Mouse (Mus musculus) hindbrain, embryonic 15.5 days (tissue): ENCODE results near the gene Treml4. TPM values are rescaled to one million over a fixed set of nuclear protein-coding genes. Genes with fewer than 3 reads are reported as not detected.

ENCODE experiments used
- ATAC-seq: fragments of 200-750 bp; cut with Nextera tagmentation; 2 replicates; pipeline ENCODE4 v1.8.0; 2017; ENCODE audit warnings: low read depth, moderate number of reproducible peaks, moderate TSS enrichment; ENCODE audit not compliant: low FRiP score
- H3K27ac ChIP-seq: fragments of 300-500 bp; sonication (generic); replicated peaks from 2 replicates; pipeline ENCODE4 v1.5.1; 2015; ENCODE audit warnings: mild to moderate bottlenecking, inconsistent platforms
- H3K27me3 ChIP-seq: fragments of 300-500 bp; sonication (generic); 2 replicates; pipeline ENCODE4 v1.6.1; 2015; ENCODE audit warnings: control low read depth, inconsistent platforms
- H3K36me3 ChIP-seq: fragments of 300-500 bp; sonication (generic); 2 replicates; pipeline ENCODE4 v1.6.1; 2015; ENCODE audit warnings: control low read depth, inconsistent platforms
- H3K4me1 ChIP-seq: fragments of 300-500 bp; sonication (generic); replicated peaks from 2 replicates; pipeline ENCODE4 v1.6.1; 2015; ENCODE audit warnings: control low read depth, inconsistent platforms
- H3K4me2 ChIP-seq: fragments of 300-500 bp; sonication (generic); 2 replicates; pipeline ENCODE4 v1.6.1; 2015; ENCODE audit warnings: moderate library complexity, mild to moderate bottlenecking, inconsistent platforms
- H3K4me3 ChIP-seq: fragments of 300-500 bp; sonication (generic); 2 replicates; pipeline ENCODE4 v1.5.1; 2015; ENCODE audit warnings: mild to moderate bottlenecking, inconsistent platforms
- H3K9ac ChIP-seq: fragments of 300-500 bp; sonication (generic); 2 replicates; pipeline ENCODE4 v1.6.1; 2015; ENCODE audit warnings: inconsistent platforms
- H3K9me3 ChIP-seq: fragments of 300-500 bp; sonication (generic); 2 replicates; pipeline ENCODE4 v1.6.1; 2016; ENCODE audit warnings: control low read depth, inconsistent platforms
- WGBS: fragments of 180-500 bp; shearing (Covaris S2); methylation state at CpG from one replicate; pipeline ENCODE4 v1.1.7; 2015; 5-methylcytosine and 5-hydroxymethylcytosine counted together
- polyA plus RNA-seq: library from polyadenylated mRNA; unstranded; fragments of >200 nt; fragmentation: Nextera tagmentation; extraction: Ambion mirVana; gene quantifications from 2 replicates; pipeline ENCODE4 v1.2.1, GENCODE M21; 2015

The Treml4 gene
- polyA plus RNA-seq, 1 experiment from 2014 or later: 0.30 TPM

DNA sequence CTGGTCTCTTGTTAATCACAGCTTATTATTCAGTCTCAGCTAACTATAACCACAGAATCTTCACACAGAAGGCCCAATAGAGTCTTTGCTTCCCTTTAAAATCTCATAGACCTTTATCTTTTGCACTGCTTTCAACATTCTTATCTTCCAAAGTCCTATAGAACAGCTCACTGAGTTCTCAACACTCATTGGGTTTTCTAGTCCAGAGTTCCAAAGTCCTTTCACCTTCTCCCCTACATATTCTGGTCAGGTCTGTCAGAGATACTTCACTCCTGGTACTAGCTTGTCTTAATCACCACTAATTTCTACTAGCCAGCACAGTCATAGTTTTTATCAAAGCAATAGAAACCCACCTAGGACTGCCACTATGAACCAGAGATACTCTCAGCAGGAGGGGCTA, 7.5 kb upstream of the Treml4 start:
- 0 out of 2 replicates have a peak, but pooled peaks cover 11% of the 10 kb centered on the region for H3K9me3 ChIP-seq
- H3K27ac ChIP-seq: no peak overlapping the region
- H3K4me1 ChIP-seq: no peaks in the 10 kb centered on the region
- ATAC-seq: no peak
- no peak overlapping the region for H3K9ac ChIP-seq
- H3K27me3 ChIP-seq: no peaks in the 10 kb centered on the region
- no peak overlapping the region for H3K4me3 ChIP-seq
- H3K36me3 ChIP-seq: no peaks in the 10 kb centered on the region
- H3K4me2 ChIP-seq: no peak overlapping the region

DNA sequence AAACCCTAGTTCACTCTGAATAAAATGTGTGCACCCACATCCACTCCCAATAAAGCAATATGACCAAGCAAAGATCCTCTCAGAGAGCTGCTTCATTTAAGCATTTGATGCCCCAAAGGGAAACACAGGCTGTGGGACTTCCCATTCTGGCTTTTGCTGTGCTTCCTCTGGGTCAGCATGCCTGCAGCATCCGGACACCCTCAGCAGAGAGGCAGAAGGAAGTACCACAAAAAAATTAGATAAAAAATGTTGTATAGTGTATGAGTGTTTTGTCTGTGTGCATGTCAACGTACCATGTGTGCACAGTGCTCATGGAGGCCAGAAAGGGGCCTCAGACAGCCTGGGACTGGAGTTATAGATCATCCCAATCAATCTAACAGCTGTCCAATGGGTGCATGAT, 2.2 kb upstream of the Treml4 start:
- Histone ChIP-seq H3K4me1 (no peaks in the 10 kb centered on the region), H3K4me3 (no peak overlapping the region), H3K27ac (no peak overlapping the region), H3K36me3 (no peaks in the 10 kb centered on the region), H3K27me3 (no peaks in the 10 kb centered on the region), H3K9ac (no peak overlapping the region), H3K4me2 (no peak overlapping the region), H3K9me3 (0 out of 2 replicates have a peak, but pooled peaks cover 11% of the 10 kb centered on the region)
- 79% methylated on average over 2 of the region's 2 CpGs for WGBS
- ATAC-seq: no peak

DNA sequence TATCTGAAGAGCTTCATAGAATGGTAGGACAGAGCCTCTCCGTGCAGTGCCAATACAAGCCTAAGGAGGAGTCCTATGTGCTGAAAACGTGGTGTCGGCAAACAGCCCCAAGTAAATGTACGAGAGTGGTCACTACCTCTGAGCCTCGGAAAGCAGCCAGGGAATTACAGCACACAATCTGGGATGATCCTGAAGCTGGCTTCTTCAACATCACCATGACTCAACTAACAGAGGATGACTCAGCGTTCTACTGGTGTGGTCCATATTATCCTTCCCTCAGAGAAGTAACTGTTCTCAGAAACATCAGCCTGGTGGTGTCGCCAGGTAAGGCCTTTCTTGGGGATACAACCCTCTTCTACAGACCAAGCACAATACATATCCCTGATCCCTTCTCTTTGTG, 567 bp downstream of the Treml4 start:
- WGBS: 92% methylated on average over 7 of the region's 7 CpGs
- H3K27me3 ChIP-seq: no peaks in the 10 kb centered on the region
- no peak for ATAC-seq
- H3K36me3 ChIP-seq: no peaks in the 10 kb centered on the region
- 0 out of 2 replicates have a peak, but pooled peaks cover 5% of the 10 kb centered on the region for H3K9me3 ChIP-seq
- no peak overlapping the region for H3K27ac ChIP-seq
- no peak overlapping the region for H3K9ac ChIP-seq
- no peak overlapping the region for H3K4me2 ChIP-seq
- H3K4me3 ChIP-seq: no peak overlapping the region
- no peaks in the 10 kb centered on the region for H3K4me1 ChIP-seq

DNA sequence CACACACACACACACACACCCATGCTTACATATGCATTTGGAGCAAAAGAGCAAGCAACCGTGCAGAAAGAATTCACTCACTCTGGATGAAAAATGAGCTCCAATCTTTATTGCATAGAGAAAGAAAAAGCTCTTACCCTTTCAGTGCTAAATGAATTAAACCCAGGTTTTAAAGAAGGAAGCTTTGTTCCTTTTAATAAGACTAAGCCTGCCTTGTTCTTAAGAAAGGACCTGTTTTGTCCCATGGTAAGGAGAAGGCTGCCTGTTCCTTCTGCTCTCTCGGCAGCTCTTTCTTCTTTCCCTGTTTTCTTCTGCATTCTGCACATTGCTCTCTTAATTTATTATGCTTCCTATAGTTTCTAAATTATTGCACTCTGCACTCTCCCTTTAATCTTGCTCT, 2.0 kb downstream of the Treml4 start:
- no peaks in the 10 kb centered on the region for H3K36me3 ChIP-seq
- H3K9ac ChIP-seq: no peak overlapping the region
- H3K27ac ChIP-seq: no peak overlapping the region
- no peak overlapping the region for H3K4me3 ChIP-seq
- no peak for ATAC-seq
- H3K4me1 ChIP-seq: no peaks in the 10 kb centered on the region
- no peaks in the 10 kb centered on the region for H3K9me3 ChIP-seq
- no peaks in the 10 kb centered on the region for H3K27me3 ChIP-seq
- WGBS: 15% methylated on average over 2 of the region's 2 CpGs
- H3K4me2 ChIP-seq: no peak overlapping the region

DNA sequence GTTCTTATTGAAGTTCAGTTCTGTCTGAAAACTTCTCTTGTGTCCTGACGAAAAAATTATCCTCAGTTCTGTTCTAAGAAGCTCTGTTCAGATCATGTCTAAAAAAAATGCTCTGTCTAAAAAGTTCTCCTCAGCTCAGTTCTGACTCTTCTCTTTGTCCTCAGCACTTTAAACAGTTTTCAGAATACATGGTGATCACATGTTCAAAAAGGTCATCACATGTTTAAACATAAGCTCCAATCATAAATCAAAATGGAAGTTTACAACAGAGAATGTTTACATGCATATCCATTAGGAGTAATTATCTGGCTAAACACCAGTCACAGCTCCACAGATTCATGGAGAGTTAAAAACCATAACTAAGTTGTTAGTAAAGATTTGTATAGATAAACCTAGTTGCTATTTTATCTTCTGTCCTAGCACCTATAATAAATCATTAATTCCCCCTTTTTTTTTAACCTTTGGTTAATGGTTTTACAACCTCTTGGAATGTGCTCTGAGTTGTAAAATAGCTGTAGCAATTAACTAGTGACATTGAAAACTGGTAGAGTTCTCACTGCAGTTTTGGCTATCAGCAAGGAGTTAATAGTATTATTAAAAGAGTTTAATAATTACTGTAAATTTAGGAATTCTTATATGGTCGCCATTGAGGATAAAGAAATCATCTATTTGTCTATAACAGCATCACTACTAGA, 2.7 kb downstream of the Treml4 start:
- Histone ChIP-seq H3K27me3 (no peaks in the 10 kb centered on the region), H3K27ac (no peak overlapping the region), H3K36me3 (no peaks in the 10 kb centered on the region), H3K4me2 (no peak overlapping the region), H3K4me1 (no peaks in the 10 kb centered on the region), H3K9me3 (no peaks in the 10 kb centered on the region), H3K4me3 (no peak overlapping the region), H3K9ac (no peak overlapping the region)
- no peak for ATAC-seq
- WGBS: 47% methylated on average over 2 of the region's 2 CpGs

GRCm38 (mm10) chr17:48267591-48267990, 3.5 kb downstream of the Treml4 start:
- WGBS: 94% methylated on average over 1 of the region's 1 CpGs
- H3K27ac ChIP-seq: no peak overlapping the region
- no peaks in the 10 kb centered on the region for H3K9me3 ChIP-seq
- H3K4me2 ChIP-seq: no peak overlapping the region
- H3K27me3 ChIP-seq: no peaks in the 10 kb centered on the region
- no peak overlapping the region for H3K4me3 ChIP-seq
- H3K9ac ChIP-seq: no peak overlapping the region
- H3K36me3 ChIP-seq: no peaks in the 10 kb centered on the region
- ATAC-seq: no peak
- H3K4me1 ChIP-seq: no peaks in the 10 kb centered on the region

GRCm38 (mm10) chr17:48268276-48268675, 4.2 kb downstream of the Treml4 start:
- Histone ChIP-seq H3K4me3 (no peak overlapping the region), H3K27ac (no peak overlapping the region)
- no peak for ATAC-seq

DNA sequence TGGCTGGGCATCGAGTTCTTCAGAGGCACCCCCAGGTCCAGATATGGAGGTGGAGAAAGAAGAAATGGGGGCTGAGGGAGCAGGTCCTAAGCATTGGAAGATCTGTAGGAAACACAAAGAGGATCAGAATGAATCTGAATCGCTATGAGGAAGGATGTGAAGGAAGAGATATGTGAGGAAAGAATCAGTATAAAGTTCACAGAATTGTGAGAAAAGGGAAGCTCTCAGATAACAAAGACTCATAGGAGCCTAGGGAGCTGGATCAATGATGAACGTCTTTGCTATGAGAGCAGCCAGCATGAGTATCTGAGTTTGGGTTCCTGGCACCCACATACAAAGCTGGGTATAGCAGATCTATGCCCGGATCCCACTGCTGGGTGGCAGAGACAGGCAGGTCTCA, 5.7 kb downstream of the Treml4 start:
- ATAC-seq: no peak
- Histone ChIP-seq H3K27me3 (no peaks in the 10 kb centered on the region), H3K9ac (no peak overlapping the region), H3K9me3 (no peaks in the 10 kb centered on the region), H3K4me1 (no peaks in the 10 kb centered on the region), H3K4me3 (no peak overlapping the region), H3K27ac (no peak overlapping the region), H3K4me2 (no peak overlapping the region), H3K36me3 (no peaks in the 10 kb centered on the region)
- 69% methylated on average over 4 of the region's 4 CpGs for WGBS

More at GRCm38 (mm10) chr17:48268276-48268675, 4.2 kb downstream of the Treml4 start:
- Histone ChIP-seq H3K9ac (no peak overlapping the region), H3K36me3 (no peaks in the 10 kb centered on the region), H3K9me3 (no peaks in the 10 kb centered on the region), H3K4me1 (no peaks in the 10 kb centered on the region), H3K27me3 (no peaks in the 10 kb centered on the region), H3K4me2 (no peak overlapping the region)

GRCm38 (mm10) chr17:48272158-48272557, 8.1 kb downstream of the Treml4 start:
- H3K9me3 ChIP-seq: no peaks in the 10 kb centered on the region
- H3K27me3 ChIP-seq: no peaks in the 10 kb centered on the region
- H3K27ac ChIP-seq: no peak overlapping the region
- no peak for ATAC-seq
- no peaks in the 10 kb centered on the region for H3K4me1 ChIP-seq
- no peak overlapping the region for H3K4me3 ChIP-seq
- 80% methylated on average over 5 of the region's 5 CpGs for WGBS
- H3K36me3 ChIP-seq: no peaks in the 10 kb centered on the region
- no peak overlapping the region for H3K9ac ChIP-seq
- no peak overlapping the region for H3K4me2 ChIP-seq

DNA sequence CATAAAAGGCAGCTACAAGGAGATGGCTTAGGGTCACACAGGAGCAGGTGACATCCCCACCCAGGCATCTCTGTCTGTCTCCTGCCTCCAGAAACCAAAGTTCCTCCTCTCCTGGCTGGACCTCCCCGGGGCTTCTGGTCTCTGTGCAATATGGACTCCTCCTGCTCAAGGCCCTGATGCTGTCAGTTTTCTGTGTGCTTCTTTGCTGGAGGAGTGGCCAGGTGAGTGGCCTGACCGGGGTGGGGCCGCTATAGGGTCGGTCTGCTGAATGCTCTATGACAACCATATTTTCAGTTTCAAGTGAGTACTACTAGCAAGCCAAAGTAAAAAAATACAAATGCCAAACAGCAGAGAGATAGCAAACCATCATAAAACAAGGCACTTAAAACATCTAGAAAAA, 8.5 kb downstream of the Treml4 start:
- no peaks in the 10 kb centered on the region for H3K9me3 ChIP-seq
- no peak overlapping the region for H3K27ac ChIP-seq
- WGBS: 98% methylated on average over 4 of the region's 4 CpGs
- H3K9ac ChIP-seq: no peak overlapping the region
- no peaks in the 10 kb centered on the region for H3K4me1 ChIP-seq
- H3K36me3 ChIP-seq: no peaks in the 10 kb centered on the region
- no peak overlapping the region for H3K4me2 ChIP-seq
- H3K27me3 ChIP-seq: no peaks in the 10 kb centered on the region
- no peak for ATAC-seq
- no peak overlapping the region for H3K4me3 ChIP-seq

DNA sequence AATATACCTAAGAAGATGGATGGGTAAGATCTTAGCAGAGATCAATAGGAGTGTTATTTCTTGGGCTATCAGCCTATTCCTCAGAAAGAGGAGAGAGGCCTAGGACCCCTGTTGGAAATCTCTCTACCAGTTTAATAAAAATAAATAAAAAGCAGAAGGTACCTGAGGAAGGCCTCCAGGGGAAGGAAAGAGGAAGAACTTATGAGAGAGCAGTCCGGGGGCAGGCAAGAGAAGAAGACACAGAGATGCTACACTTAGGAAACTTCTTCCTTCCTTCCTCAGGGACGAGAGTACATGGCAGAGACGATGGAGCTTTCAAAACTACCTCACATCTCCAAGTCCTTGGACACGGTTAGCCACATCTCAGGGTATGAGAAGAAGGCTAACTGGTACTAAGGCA, 10.0 kb downstream of the Treml4 start:
- H3K9ac ChIP-seq: no peak overlapping the region
- 88% methylated on average over 4 of the region's 4 CpGs for WGBS
- no peaks in the 10 kb centered on the region for H3K9me3 ChIP-seq
- H3K27me3 ChIP-seq: no peaks in the 10 kb centered on the region
- no peak overlapping the region for H3K27ac ChIP-seq
- ATAC-seq: no peak
- H3K4me2 ChIP-seq: no peak overlapping the region
- H3K4me1 ChIP-seq: no peaks in the 10 kb centered on the region
- H3K4me3 ChIP-seq: no peak overlapping the region
- no peaks in the 10 kb centered on the region for H3K36me3 ChIP-seq

DNA sequence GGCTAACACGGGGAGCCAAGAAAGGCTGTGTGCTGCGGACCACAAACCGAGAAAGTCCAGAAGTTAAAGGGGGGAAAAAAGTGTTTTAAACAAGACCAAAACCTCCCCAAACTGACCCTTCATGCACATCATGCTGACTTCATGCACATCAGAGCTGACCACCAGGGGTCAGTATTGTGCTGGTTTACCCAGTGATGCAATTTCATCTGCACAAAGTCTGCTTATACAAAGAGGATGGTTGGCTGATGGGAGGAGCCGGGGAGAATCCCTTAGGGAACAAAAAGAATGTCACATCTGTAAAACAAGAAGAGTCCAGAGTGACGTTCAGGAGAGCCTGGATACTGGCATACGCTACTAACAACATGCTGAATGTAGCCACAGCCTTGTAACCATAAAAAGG, 10.8 kb downstream of the Treml4 start:
- 31% methylated on average over 6 of the region's 6 CpGs for WGBS
- no peaks in the 10 kb centered on the region for H3K36me3 ChIP-seq
- no peak for ATAC-seq

DNA sequence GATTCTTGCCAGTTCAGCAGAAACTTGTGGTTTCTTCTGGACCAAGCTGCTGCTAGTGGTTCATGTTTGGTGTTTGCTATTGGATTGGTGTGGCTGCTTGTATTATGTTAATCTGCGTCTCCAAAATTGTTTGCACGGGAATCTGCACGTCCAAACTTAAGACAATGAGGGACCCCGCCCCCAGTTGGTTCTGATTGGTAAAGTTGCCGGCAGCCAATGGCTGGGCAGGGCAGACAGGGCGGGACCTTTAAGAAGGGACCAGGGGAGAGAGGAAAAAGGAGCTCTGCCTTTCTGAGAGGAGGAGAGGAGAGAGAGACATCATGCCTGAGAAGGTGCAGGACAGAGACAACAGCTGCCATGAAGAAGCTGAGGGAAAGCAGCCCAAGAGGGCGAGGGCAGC, 11.6 kb downstream of the Treml4 start:
- no peak for ATAC-seq
- no peak overlapping the region for H3K4me2 ChIP-seq
- H3K9ac ChIP-seq: no peak overlapping the region
- WGBS: 66% methylated on average over 7 of the region's 7 CpGs
- H3K4me3 ChIP-seq: no peak overlapping the region
- no peak overlapping the region for H3K27ac ChIP-seq
- no peaks in the 10 kb centered on the region for H3K4me1 ChIP-seq
- H3K36me3 ChIP-seq: no peaks in the 10 kb centered on the region
- H3K9me3 ChIP-seq: no peaks in the 10 kb centered on the region
- H3K27me3 ChIP-seq: no peaks in the 10 kb centered on the region

More for the DNA sequence above, 10.8 kb downstream of the Treml4 start:
- Histone ChIP-seq H3K4me3 (no peak overlapping the region), H3K9me3 (no peaks in the 10 kb centered on the region), H3K4me1 (no peaks in the 10 kb centered on the region), H3K27me3 (no peaks in the 10 kb centered on the region), H3K9ac (no peak overlapping the region), H3K4me2 (no peak overlapping the region), H3K27ac (no peak overlapping the region)
